Mouse (Mus musculus) monocyte, adult 5-6 weeks (primary cell): ENCODE data around the gene Frk. TPM values are rescaled to one million over a fixed set of nuclear protein-coding genes. Genes with fewer than 3 reads are reported as not detected.
"Not testable (repeated sequence)": the region's sequence is repeated elsewhere in the genome, so short reads cannot be mapped to it uniquely, and the experiment has no call there.

Source experiments
- ATAC-seq: fragments of 153-309, 156-312 bp; replicated peaks from 2 replicates; pipeline ENCODE4 v1.8.0; 2017; ENCODE audit warnings: mild to moderate bottlenecking; ENCODE audit not compliant: low TSS enrichment, insufficient number of reproducible peaks, severe bottlenecking, poor library complexity, low FRiP score
- total RNA-seq: library from RNA; stranded (forward); fragments of 200-1000, 200-491, 200-594 nt; gene quantifications from 3 replicates; pipeline ENCODE4 v1.2.3, GENCODE M21; 2017

Gene Frk
- total RNA-seq, 1 experiment from 2014 or later, result not detected

- ATAC-seq, result no peak
Measured at GRCm38 (mm10) chr10:34551636-34552035, 68.4 kb downstream of the Frk start.

GRCm38 (mm10) chr10:34563518-34564176, 80.4 kb downstream of the Frk start:
- no peak for ATAC-seq

- no peak for ATAC-seq
Measured at GRCm38 (mm10) chr10:34615474-34615873, 132.3 kb downstream of the Frk start.

GRCm38 (mm10) chr10:34617216-34617615, 134.0 kb downstream of the Frk start:
- ATAC-seq, result no peak

GRCm38 (mm10) chr10:34618490-34618889, 135.3 kb downstream of the Frk start:
- no peak for ATAC-seq

DNA sequence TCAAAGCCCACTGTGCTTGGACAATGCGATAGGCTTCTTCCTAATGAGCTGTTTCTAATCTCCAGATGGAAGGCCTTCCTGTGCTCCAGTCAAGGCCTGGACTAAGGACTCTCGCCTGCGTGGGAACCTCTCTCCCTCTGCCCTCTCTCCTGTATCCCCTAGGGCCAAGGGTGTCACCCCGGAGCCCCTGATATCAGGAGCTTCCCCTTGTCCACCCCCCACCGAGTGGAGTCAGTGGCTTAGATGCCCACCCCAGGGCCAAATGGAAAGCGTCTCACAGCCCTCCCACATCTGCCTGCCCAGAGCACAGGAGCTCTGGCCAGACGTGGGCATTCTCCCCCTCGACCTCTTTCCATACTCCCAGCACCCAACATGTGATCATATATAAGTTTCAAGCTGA, 137.3 kb downstream of the Frk start:
- not testable (repeated sequence) for ATAC-seq

DNA sequence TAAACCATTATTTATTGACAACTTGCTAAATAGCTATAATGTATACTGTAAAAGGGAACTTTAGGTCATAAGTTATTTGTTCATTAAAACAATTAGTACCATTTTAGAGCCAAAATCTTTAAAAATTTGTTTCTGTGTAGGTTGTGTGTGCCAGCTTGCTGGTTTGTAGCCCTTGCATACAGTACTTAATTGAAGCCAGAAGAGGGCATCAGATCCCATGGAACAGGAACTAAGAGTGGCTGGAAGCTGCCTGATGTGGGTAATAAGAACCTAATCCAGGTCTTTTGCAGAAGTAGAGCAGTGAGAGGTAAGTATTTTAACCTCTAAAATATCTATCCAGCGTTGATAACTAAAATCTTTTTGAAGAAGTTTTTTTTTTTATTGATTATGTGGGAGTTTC, 155.0 kb downstream of the Frk start:
- ATAC-seq, result no peak

Other genes starting within 250 kb of the Frk start
- 84.6 to 91.2 TPM (median 86.2 TPM) in 3 replicates for gene Tspyl1, start 201.2 kb upstream of the Frk start, total RNA-seq
- gene Tspyl4, start 186.0 kb upstream of the Frk start, total RNA-seq, result 6.7 to 13.1 TPM (median 8.1 TPM) in 3 replicates
- not detected in 3 replicates for gene Col10a1, start 93.4 kb upstream of the Frk start, total RNA-seq
- 38.7 to 42.3 TPM (median 40.4 TPM) in 3 replicates for gene Nt5dc1, start 64.8 kb upstream of the Frk start, total RNA-seq